Mouse (Mus musculus): ENCODE data around the gene Scaf1. TPM values are rescaled to one million over a fixed set of nuclear protein-coding genes. Genes with fewer than 3 reads are reported as not detected.

Gene Scaf1
- polyA plus RNA-seq, 1 experiment from 2014 or later, result 40.0 TPM

GRCm38 (mm10) chr7:45015344-45015956 lies 713 bp downstream of the Scaf1 start:
- ATAC-seq (replicated peaks; ENCODE audit: insufficient number of reproducible peaks, low FRiP score, low TSS enrichment, low read depth) (no peak), DNase-seq (ENCODE audit: low spot score) (no peak)
- Histone ChIP-seq H3K4me2 (ENCODE audit: low read depth, low read length) (peak overlapping the region; percentile 71), H3K4me3 (ENCODE audit: low read depth, low read length) (peak overlapping the region; percentile 99), H3K9ac (replicated peaks; ENCODE audit: low read length) (peak overlapping the region; percentile 96), H3K4me1 (ENCODE audit: control insufficient read depth, insufficient read depth, low read length) (peaks cover 2% of the 10 kb centered on the region; the same call in 1 of the 2 replicates), H3K27ac (replicated peaks; ENCODE audit: low read depth, low read length) (peak overlapping the region; percentile 72; the same call in 1 of the 2 replicates), H3K27me3 (ENCODE audit: control insufficient read depth, insufficient read depth, low read length) (no peaks in the 10 kb centered on the region), H3K9me3 (replicated peaks; ENCODE audit: control insufficient read depth, low read length) (no peaks in the 10 kb centered on the region), H3K36me3 (replicated peaks; ENCODE audit: control insufficient read depth, insufficient read depth, low read depth, low read length) (peaks cover 9% of the 10 kb centered on the region)
- 2% methylated on average over 20 of the region's 20 CpGs for WGBS

GRCm38 (mm10) chr7:45014096-45014451 lies 2.1 kb downstream of the Scaf1 start:
- H3K36me3 ChIP-seq (replicated peaks; ENCODE audit: control insufficient read depth, insufficient read depth, low read depth, low read length), result peaks cover 9% of the 10 kb centered on the region
- H3K4me2 ChIP-seq (ENCODE audit: low read depth, low read length), result no peak overlapping the region
- WGBS, result 92% methylated on average over 3 of the region's 3 CpGs
- H3K4me3 ChIP-seq (ENCODE audit: low read depth, low read length), result no peak overlapping the region
- H3K9me3 ChIP-seq (replicated peaks; ENCODE audit: control insufficient read depth, low read length), result no peaks in the 10 kb centered on the region
- ATAC-seq (replicated peaks; ENCODE audit: insufficient number of reproducible peaks, low FRiP score, low TSS enrichment, low read depth) (no peak), DNase-seq (ENCODE audit: low spot score) (no peak)
- H3K9ac ChIP-seq (replicated peaks; ENCODE audit: low read length), result no peak overlapping the region
- H3K27me3 ChIP-seq (ENCODE audit: control insufficient read depth, insufficient read depth, low read length), result no peaks in the 10 kb centered on the region
- no peak overlapping the region for H3K27ac ChIP-seq (replicated peaks; ENCODE audit: low read depth, low read length)
- peaks cover 2% of the 10 kb centered on the region; the same call in 1 of the 2 replicates for H3K4me1 ChIP-seq (ENCODE audit: control insufficient read depth, insufficient read depth, low read length)

- WGBS, result 95% methylated on average over 16 of the region's 16 CpGs
- DNase-seq (ENCODE audit: low spot score) (no peak), ATAC-seq (replicated peaks; ENCODE audit: insufficient number of reproducible peaks, low FRiP score, low TSS enrichment, low read depth) (no peak)
- Histone ChIP-seq H3K36me3 (replicated peaks; ENCODE audit: control insufficient read depth, insufficient read depth, low read depth, low read length) (peaks cover 9% of the 10 kb centered on the region), H3K9ac (replicated peaks; ENCODE audit: low read length) (no peak overlapping the region), H3K4me3 (ENCODE audit: low read depth, low read length) (no peak overlapping the region), H3K4me2 (ENCODE audit: low read depth, low read length) (no peak overlapping the region), H3K27me3 (ENCODE audit: control insufficient read depth, insufficient read depth, low read length) (no peaks in the 10 kb centered on the region), H3K4me1 (ENCODE audit: control insufficient read depth, insufficient read depth, low read length) (peaks cover 2% of the 10 kb centered on the region; the same call in 1 of the 2 replicates), H3K9me3 (replicated peaks; ENCODE audit: control insufficient read depth, low read length) (no peaks in the 10 kb centered on the region), H3K27ac (replicated peaks; ENCODE audit: low read depth, low read length) (no peak overlapping the region)
These were observed 2.6 kb downstream of the Scaf1 start for GRCm38 (mm10) chr7:45013366-45014095.

- Histone ChIP-seq H3K9ac (replicated peaks; ENCODE audit: low read length) (no peak overlapping the region), H3K27ac (replicated peaks; ENCODE audit: low read depth, low read length) (no peak overlapping the region), H3K4me3 (ENCODE audit: low read depth, low read length) (no peak overlapping the region), H3K4me2 (ENCODE audit: low read depth, low read length) (no peak overlapping the region), H3K9me3 (replicated peaks; ENCODE audit: control insufficient read depth, low read length) (no peaks in the 10 kb centered on the region), H3K4me1 (ENCODE audit: control insufficient read depth, insufficient read depth, low read length) (peaks cover 2% of the 10 kb centered on the region; the same call in 1 of the 2 replicates), H3K27me3 (ENCODE audit: control insufficient read depth, insufficient read depth, low read length) (no peaks in the 10 kb centered on the region), H3K36me3 (replicated peaks; ENCODE audit: control insufficient read depth, insufficient read depth, low read depth, low read length) (peaks cover 16% of the 10 kb centered on the region)
- 92% methylated on average over 4 of the region's 4 CpGs for WGBS
- no peak for DNase-seq (ENCODE audit: low spot score)
- ATAC-seq (replicated peaks; ENCODE audit: insufficient number of reproducible peaks, low FRiP score, low TSS enrichment, low read depth), result no peak
These were observed 3.3 kb downstream of the Scaf1 start for GRCm38 (mm10) chr7:45012824-45013223.

GRCm38 (mm10) chr7:45012011-45012410 lies 4.2 kb downstream of the Scaf1 start:
- WGBS, result 95% methylated on average over 6 of the region's 6 CpGs

GRCm38 (mm10) chr7:45008411-45008810 lies 7.8 kb downstream of the Scaf1 start:
- Histone ChIP-seq H3K9me3 (replicated peaks; ENCODE audit: control insufficient read depth, low read length) (no peaks in the 10 kb centered on the region), H3K27ac (replicated peaks; ENCODE audit: low read depth, low read length) (no peak overlapping the region), H3K9ac (replicated peaks; ENCODE audit: low read length) (no peak overlapping the region), H3K4me2 (ENCODE audit: low read depth, low read length) (no peak overlapping the region), H3K27me3 (ENCODE audit: control insufficient read depth, insufficient read depth, low read length) (no peaks in the 10 kb centered on the region), H3K4me3 (ENCODE audit: low read depth, low read length) (no peak overlapping the region), H3K4me1 (ENCODE audit: control insufficient read depth, insufficient read depth, low read length) (no peaks in the 10 kb centered on the region), H3K36me3 (replicated peaks; ENCODE audit: control insufficient read depth, insufficient read depth, low read depth, low read length) (peaks cover 44% of the 10 kb centered on the region)
- no peak for ATAC-seq (replicated peaks; ENCODE audit: insufficient number of reproducible peaks, low FRiP score, low TSS enrichment, low read depth)
- no peak for DNase-seq (ENCODE audit: low spot score)
- WGBS, result 93% methylated on average over 19 of the region's 19 CpGs

More at GRCm38 (mm10) chr7:45012011-45012410, 4.2 kb downstream of the Scaf1 start:
- Histone ChIP-seq H3K4me1 (ENCODE audit: control insufficient read depth, insufficient read depth, low read length) (peaks cover 2% of the 10 kb centered on the region; the same call in 1 of the 2 replicates), H3K36me3 (replicated peaks; ENCODE audit: control insufficient read depth, insufficient read depth, low read depth, low read length) (peaks cover 24% of the 10 kb centered on the region), H3K27ac (replicated peaks; ENCODE audit: low read depth, low read length) (no peak overlapping the region), H3K4me2 (ENCODE audit: low read depth, low read length) (no peak overlapping the region), H3K9me3 (replicated peaks; ENCODE audit: control insufficient read depth, low read length) (no peaks in the 10 kb centered on the region), H3K27me3 (ENCODE audit: control insufficient read depth, insufficient read depth, low read length) (no peaks in the 10 kb centered on the region), H3K4me3 (ENCODE audit: low read depth, low read length) (no peak overlapping the region), H3K9ac (replicated peaks; ENCODE audit: low read length) (no peak overlapping the region)
- DNase-seq (ENCODE audit: low spot score), result no peak
- ATAC-seq (replicated peaks; ENCODE audit: insufficient number of reproducible peaks, low FRiP score, low TSS enrichment, low read depth), result no peak

- DNase-seq (ENCODE audit: low spot score) (no peak), ATAC-seq (replicated peaks; ENCODE audit: insufficient number of reproducible peaks, low FRiP score, low TSS enrichment, low read depth) (no peak)
- Histone ChIP-seq H3K9me3 (replicated peaks; ENCODE audit: control insufficient read depth, low read length) (no peaks in the 10 kb centered on the region), H3K4me2 (ENCODE audit: low read depth, low read length) (no peak overlapping the region), H3K9ac (replicated peaks; ENCODE audit: low read length) (no peak overlapping the region), H3K4me1 (ENCODE audit: control insufficient read depth, insufficient read depth, low read length) (no peaks in the 10 kb centered on the region), H3K4me3 (ENCODE audit: low read depth, low read length) (no peak overlapping the region), H3K27me3 (ENCODE audit: control insufficient read depth, insufficient read depth, low read length) (no peaks in the 10 kb centered on the region), H3K27ac (replicated peaks; ENCODE audit: low read depth, low read length) (no peak overlapping the region), H3K36me3 (replicated peaks; ENCODE audit: control insufficient read depth, insufficient read depth, low read depth, low read length) (peaks cover 49% of the 10 kb centered on the region)
- 94% methylated on average over 30 of the region's 30 CpGs for WGBS
These were observed 8.3 kb downstream of the Scaf1 start for GRCm38 (mm10) chr7:45007846-45008245.

GRCm38 (mm10) chr7:45007141-45007540 lies 9.0 kb downstream of the Scaf1 start:
- DNase-seq (ENCODE audit: low spot score), result no peak
- no peak overlapping the region; the same call in 1 of the 2 replicates for H3K4me2 ChIP-seq (ENCODE audit: low read depth, low read length)
- H3K9me3 ChIP-seq (replicated peaks; ENCODE audit: control insufficient read depth, low read length), result no peaks in the 10 kb centered on the region
- no peaks in the 10 kb centered on the region for H3K4me1 ChIP-seq (ENCODE audit: control insufficient read depth, insufficient read depth, low read length)
- peaks cover 50% of the 10 kb centered on the region for H3K36me3 ChIP-seq (replicated peaks; ENCODE audit: control insufficient read depth, insufficient read depth, low read depth, low read length)
- 96% methylated on average over 29 of the region's 29 CpGs for WGBS
- no peak overlapping the region for H3K9ac ChIP-seq (replicated peaks; ENCODE audit: low read length)
- no peak for ATAC-seq (replicated peaks; ENCODE audit: insufficient number of reproducible peaks, low FRiP score, low TSS enrichment, low read depth)
- H3K4me3 ChIP-seq (ENCODE audit: low read depth, low read length), result no peak overlapping the region
- H3K27me3 ChIP-seq (ENCODE audit: control insufficient read depth, insufficient read depth, low read length), result no peaks in the 10 kb centered on the region
- H3K27ac ChIP-seq (replicated peaks; ENCODE audit: low read depth, low read length), result no peak overlapping the region

All from embryonic facial prominence, embryonic 11.5 days (tissue).